Mouse (Mus musculus) mature B cell (primary cell): Measurements from ENCODE around the gene Acyp1.
"Not testable (repeated sequence)": the region's sequence is repeated elsewhere in the genome, so short reads cannot be mapped to it uniquely, and the experiment has no call there.

Source experiments
- in situ Hi-C: fragments of 300-500 bp; cut with MboI; formaldehyde crosslinking; loops from 2 replicates; pipeline ENCODE4 v1.14.3; 2019

Gene Acyp1

GRCm38 (mm10) chr12:85284331-85284730, 3.9 kb downstream of the Acyp1 start:
- in situ Hi-C loops, result no loop called here

GRCm38 (mm10) chr12:85281756-85282155, 6.5 kb downstream of the Acyp1 start:
- in situ Hi-C loops, result not testable (repeated sequence)

- in situ Hi-C loops, result no loop called here
Measured at GRCm38 (mm10) chr12:85280845-85281651, 7.2 kb downstream of the Acyp1 start.

- in situ Hi-C loops, result no loop called here
Measured at GRCm38 (mm10) chr12:85280105-85280844, 8.0 kb downstream of the Acyp1 start.

GRCm38 (mm10) chr12:85279396-85280080, 8.7 kb downstream of the Acyp1 start:
- in situ Hi-C loops, result no loop called here

- in situ Hi-C loops, result no loop called here
Measured at GRCm38 (mm10) chr12:85278919-85279318, 9.3 kb downstream of the Acyp1 start.

- in situ Hi-C loops, result no loop called here
Measured at GRCm38 (mm10) chr12:85276273-85276672, 12.0 kb downstream of the Acyp1 start.

GRCm38 (mm10) chr12:85273508-85273907, 14.7 kb downstream of the Acyp1 start:
- in situ Hi-C loops, result no loop called here

- in situ Hi-C loops, result no loop called here
Measured at GRCm38 (mm10) chr12:85271843-85272206, 16.4 kb downstream of the Acyp1 start.

- in situ Hi-C loops, result no loop called here
Measured at GRCm38 (mm10) chr12:85271132-85271842, 17.0 kb downstream of the Acyp1 start.

GRCm38 (mm10) chr12:85270319-85270718, 17.9 kb downstream of the Acyp1 start, which contains the start of gene Mlh3:
Mlh3 (minus strand) TSS chr12:85270599.
- in situ Hi-C loops, result no loop called here

GRCm38 (mm10) chr12:85269821-85270220, 18.4 kb downstream of the Acyp1 start:
- in situ Hi-C loops, result no loop called here

- in situ Hi-C loops, result no loop called here
Measured at GRCm38 (mm10) chr12:85266248-85266647, 22.0 kb downstream of the Acyp1 start.

- in situ Hi-C loops, result no loop called here
Measured at GRCm38 (mm10) chr12:85264940-85265339, 23.3 kb downstream of the Acyp1 start.

GRCm38 (mm10) chr12:85264531-85264930, 23.7 kb downstream of the Acyp1 start:
- in situ Hi-C loops, result no loop called here

- in situ Hi-C loops, result no loop called here
Measured at GRCm38 (mm10) chr12:85263190-85263589, 25.0 kb downstream of the Acyp1 start.

- in situ Hi-C loops, result no loop called here
Measured at GRCm38 (mm10) chr12:85262489-85262888, 25.7 kb downstream of the Acyp1 start.

- in situ Hi-C loops, result no loop called here
Measured at GRCm38 (mm10) chr12:85257008-85257639, 31.1 kb downstream of the Acyp1 start.

- in situ Hi-C loops, result no loop called here
Measured at GRCm38 (mm10) chr12:85256074-85256751, 32.0 kb downstream of the Acyp1 start.

- in situ Hi-C loops, result no loop called here
Measured at GRCm38 (mm10) chr12:85252083-85252482, 36.2 kb downstream of the Acyp1 start.

- in situ Hi-C loops, result no loop called here
Measured at GRCm38 (mm10) chr12:85237553-85237952, 50.7 kb downstream of the Acyp1 start.
